Mouse (Mus musculus) midbrain, postnatal 0 days (tissue): ENCODE data around the gene Mob3c. TPM values are rescaled to one million over a fixed set of nuclear protein-coding genes. Genes with fewer than 3 reads are reported as not detected.

ENCODE experiments used
- ATAC-seq: fragments of 200-750 bp; cut with Nextera tagmentation; 2 replicates; pipeline ENCODE4 v1.8.0; 2017; ENCODE audit warnings: moderate number of reproducible peaks, mild to moderate bottlenecking, moderate TSS enrichment, moderate library complexity; ENCODE audit not compliant: low FRiP score
- DNase-seq: peaks from one replicate; pipeline ENCODE4 v3.0.0-alpha.2; 2015; ENCODE audit warnings: low spot score
- H3K27ac ChIP-seq: fragments of 300-500 bp; sonication (generic); 2 replicates; pipeline ENCODE4 v1.5.1; 2014; ENCODE audit warnings: low read depth, mild to moderate bottlenecking, low read length, mixed read lengths
- H3K27me3 ChIP-seq: fragments of 300-500 bp; sonication (generic); 2 replicates; pipeline ENCODE4 v1.6.1; 2014; ENCODE audit warnings: low read length, control low read depth, mixed read lengths; ENCODE audit not compliant: insufficient read depth
- H3K36me3 ChIP-seq: fragments of 300-500 bp; sonication (generic); 2 replicates; pipeline ENCODE4 v1.6.1; 2014; ENCODE audit warnings: low read length, control low read depth, mixed read lengths; ENCODE audit not compliant: insufficient read depth
- H3K4me1 ChIP-seq: fragments of 300-500 bp; sonication (generic); 2 replicates; pipeline ENCODE4 v1.6.1; 2014; ENCODE audit warnings: mild to moderate bottlenecking, control low read depth, antibody characterized with exemption, low read length, mixed read lengths; ENCODE audit not compliant: insufficient read depth
- H3K4me2 ChIP-seq: fragments of 300-500 bp; sonication (generic); 2 replicates; pipeline ENCODE4 v1.6.1; 2014; ENCODE audit warnings: low read depth, mild to moderate bottlenecking, low read length, mixed read lengths; ENCODE audit not compliant: poor library complexity, severe bottlenecking
- H3K4me3 ChIP-seq: fragments of 300-500 bp; sonication (generic); 2 replicates; pipeline ENCODE4 v1.5.1; 2014; ENCODE audit warnings: low read depth, mild to moderate bottlenecking, low read length, moderate library complexity
- H3K9ac ChIP-seq: fragments of 300-500 bp; sonication (generic); replicated peaks from 2 replicates; pipeline ENCODE4 v1.6.1; 2014; ENCODE audit warnings: mild to moderate bottlenecking, low read length, moderate library complexity, mixed read lengths; ENCODE audit not compliant: poor library complexity, severe bottlenecking
- H3K9me3 ChIP-seq: fragments of 300-500 bp; sonication (generic); 2 replicates; pipeline ENCODE4 v1.6.1; 2016; ENCODE audit warnings: low read length, control low read depth
- CTCF ChIP-seq: IDR thresholded peaks from 2 replicates; pipeline ENCODE4 v1.5.1; 2016; ENCODE audit warnings: antibody characterized with exemption, mild to moderate bottlenecking
- WGBS: fragments of 180-500 bp; shearing (Covaris S2); extraction: QIAGEN DNeasy Blood & Tissue Kit; methylation state at CpG from one replicate; pipeline ENCODE4 v1.1.7; 2014; 5-methylcytosine and 5-hydroxymethylcytosine counted together
- polyA plus RNA-seq: library from polyadenylated mRNA; unstranded; fragments of >200 nt; fragmentation: Nextera tagmentation; extraction: Ambion mirVana; gene quantifications from 2 replicates; pipeline ENCODE4 v1.2.1, GENCODE M21; 2015
- total RNA-seq: library from RNA; depleted of rRNA; stranded (reverse); fragments of >200 nt; gene quantifications from 2 replicates; pipeline ENCODE4 v1.2.3, GENCODE M21; 2014; rRNA removed

The Mob3c gene
- total RNA-seq (3.7 and 12.1 TPM in 2 replicates), polyA plus RNA-seq (2.8 and 3.1 TPM in 2 replicates)

- no peak for TF ChIP-seq CTCF
- Histone ChIP-seq H3K9me3 (no peaks in the 10 kb centered on the region), H3K4me3 (peak within 1 kb of the TSS; percentile 89), H3K27me3 (no peaks in the 10 kb centered on the region), H3K36me3 (no peaks in the 10 kb centered on the region), H3K4me2 (peak within 1 kb of the TSS; percentile 95), H3K27ac (peak within 1 kb of the TSS; percentile 62), H3K4me1 (peaks cover 4% of the 10 kb centered on the region; the same call in 1 of the 2 replicates), H3K9ac (peak within 1 kb of the TSS; percentile 69)
- DNase-seq (peak; percentile 82), ATAC-seq (peak; percentile 82)
- under 1% methylated on average over 56 of the region's 57 CpGs for WGBS
Measured at GRCm38 (mm10) chr4:115827888-115828571, at the start of gene Mob3c. Gene Mob3c (plus strand): TSS chr4:115828092.

DNA sequence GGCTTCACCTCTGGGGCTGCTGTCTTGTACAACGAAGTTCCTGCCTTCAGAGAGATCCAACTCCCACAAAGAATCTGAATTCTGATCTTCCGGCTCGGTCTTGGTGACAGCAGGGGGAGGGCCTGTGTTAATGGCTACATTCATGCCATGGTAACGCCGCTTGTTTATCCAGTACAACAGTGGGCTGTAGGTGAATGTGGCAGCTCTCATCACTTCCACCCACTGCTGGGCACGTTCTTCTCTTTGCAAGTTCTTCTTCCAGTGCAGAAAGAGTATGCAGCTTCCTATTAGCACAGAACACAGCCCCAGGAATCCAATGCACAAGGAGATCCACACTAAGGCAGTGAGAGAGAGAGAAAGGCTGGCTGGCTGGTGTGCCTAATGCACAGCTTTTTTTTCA lies 47.6 kb upstream of the Mob3c start:
- no peak for DNase-seq
- Histone ChIP-seq H3K27me3 (no peaks in the 10 kb centered on the region), H3K4me3 (no peak overlapping the region), H3K4me1 (no peaks in the 10 kb centered on the region), H3K27ac (no peak overlapping the region), H3K36me3 (peaks cover 6% of the 10 kb centered on the region; the same call in 1 of the 2 replicates), H3K9ac (no peak overlapping the region), H3K9me3 (no peaks in the 10 kb centered on the region), H3K4me2 (no peak overlapping the region)
- ATAC-seq: no peak
- 53% methylated on average over 6 of the region's 6 CpGs for WGBS
- TF ChIP-seq CTCF: no peak

- H3K27ac ChIP-seq: no peak within 1 kb of the TSS
- H3K9me3 ChIP-seq: no peaks in the 10 kb centered on the region
- H3K4me1 ChIP-seq: peaks cover 4% of the 10 kb centered on the region; the same call in 1 of the 2 replicates
- DNase-seq (no peak), ATAC-seq (no peak)
- H3K36me3 ChIP-seq: peaks cover 6% of the 10 kb centered on the region; the same call in 1 of the 2 replicates
- no peaks in the 10 kb centered on the region for H3K27me3 ChIP-seq
- TF ChIP-seq CTCF: no peak
- no peak within 1 kb of the TSS for H3K4me2 ChIP-seq
- no peak within 1 kb of the TSS for H3K4me3 ChIP-seq
- H3K9ac ChIP-seq: no peak within 1 kb of the TSS
- 86% methylated on average over 3 of the region's 3 CpGs for WGBS
Measured at GRCm38 (mm10) chr4:115780918-115781317, 47.0 kb upstream of the Mob3c start, which contains the start of gene Tex38. Gene Tex38 (minus strand): TSS chr4:115781018.

GRCm38 (mm10) chr4:115782026-115782805 lies 45.7 kb upstream of the Mob3c start:
- ATAC-seq: no peak
- 85% methylated on average over 5 of the region's 5 CpGs for WGBS
- no peak for TF ChIP-seq CTCF

GRCm38 (mm10) chr4:115784769-115785510 lies 43.0 kb upstream of the Mob3c start, which contains the start of gene Atpaf1:
Gene Atpaf1 (plus strand): TSS chr4:115784812.
- H3K4me3 ChIP-seq: peak within 1 kb of the TSS; percentile 71
- peak within 1 kb of the TSS; percentile 65; the same call in 1 of the 2 replicates for H3K27ac ChIP-seq
- TF ChIP-seq CTCF: peak; percentile 46
- no peaks in the 10 kb centered on the region; the same call in 1 of the 2 replicates for H3K36me3 ChIP-seq
- H3K4me1 ChIP-seq: peaks cover 6% of the 10 kb centered on the region; the same call in 1 of the 2 replicates
- H3K9me3 ChIP-seq: no peaks in the 10 kb centered on the region
- H3K4me2 ChIP-seq: peak within 1 kb of the TSS; percentile 62
- peak within 1 kb of the TSS; percentile 78 for H3K9ac ChIP-seq
- WGBS: under 1% methylated on average over 61 of the region's 69 CpGs
- DNase-seq (peak; percentile 72), ATAC-seq (peak; percentile 94)
- no peaks in the 10 kb centered on the region for H3K27me3 ChIP-seq

More at GRCm38 (mm10) chr4:115782026-115782805, 45.7 kb upstream of the Mob3c start:
- Histone ChIP-seq H3K4me1 (peaks cover 6% of the 10 kb centered on the region; the same call in 1 of the 2 replicates), H3K27ac (no peak overlapping the region), H3K4me3 (no peak overlapping the region), H3K9ac (no peak overlapping the region), H3K36me3 (no peaks in the 10 kb centered on the region; the same call in 1 of the 2 replicates), H3K4me2 (no peak overlapping the region), H3K9me3 (no peaks in the 10 kb centered on the region), H3K27me3 (no peaks in the 10 kb centered on the region)
- DNase-seq: no peak
